ENCODE assay signal across 1 mouse cellular context in the genomic region with DNA sequence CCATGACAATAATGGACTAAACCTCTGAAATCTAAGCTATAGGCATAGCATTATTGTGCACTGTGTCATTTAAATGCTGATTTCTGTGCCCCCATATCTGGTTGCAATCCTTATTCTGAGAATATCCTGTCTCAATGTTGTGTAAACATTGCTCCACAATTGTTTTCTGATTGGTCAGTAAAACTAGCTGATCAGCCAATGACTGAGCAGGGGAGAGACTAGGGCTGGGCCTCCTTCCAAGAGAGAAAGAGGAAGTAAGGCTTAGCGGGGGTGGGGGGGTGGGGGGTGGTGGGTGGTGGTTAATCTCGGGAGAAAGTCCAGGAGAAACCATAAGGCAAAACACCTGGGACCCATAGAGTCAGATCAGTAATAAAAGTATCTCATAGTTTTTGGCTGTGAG.
TF ChIP-seq lines count a peak whose summit lies in the region.

No protein-coding gene starts in this region.

TF ChIP-seq in MEL, 35 proteins besides CTCF, POLR2A, EP300 and RAD21 (continued from another document):
- TF ChIP-seq UBTF (IDR thresholded peaks at IDR 0.05; ENCODE audit: borderline replicate concordance, insufficient read depth, low read depth, low read length) (no peak), HCFC1 (IDR thresholded peaks at IDR 0.05; ENCODE audit: low read depth, low read length) (no peak)
